Mouse (Mus musculus): Measurements from ENCODE around the gene Il1r2. TPM values are rescaled to one million over a fixed set of nuclear protein-coding genes. Genes with fewer than 3 reads are reported as not detected.

The Il1r2 gene
- polyA plus RNA-seq, 1 experiment from 2014 or later = 0.15 TPM

- 88% methylated on average over 6 of the region's 6 CpGs for WGBS
- no peak for ATAC-seq
These were observed 82.2 kb downstream of the Il1r2 start for GRCm38 (mm10) chr1:40156096-40156495.

GRCm38 (mm10) chr1:40163329-40163917 lies 89.5 kb downstream of the Il1r2 start:
- H3K36me3 ChIP-seq = no peaks in the 10 kb centered on the region
- no peak for ATAC-seq
- no peak overlapping the region for H3K27ac ChIP-seq
- no peaks in the 10 kb centered on the region for H3K27me3 ChIP-seq
- no peak overlapping the region for H3K4me2 ChIP-seq (replicated peaks)
- H3K9ac ChIP-seq (replicated peaks) = no peak overlapping the region
- no peak overlapping the region for H3K4me3 ChIP-seq (replicated peaks)
- H3K4me1 ChIP-seq (replicated peaks) = no peaks in the 10 kb centered on the region
- no peaks in the 10 kb centered on the region for H3K9me3 ChIP-seq
- WGBS = 85% methylated on average over 4 of the region's 4 CpGs

More at GRCm38 (mm10) chr1:40156096-40156495, 82.2 kb downstream of the Il1r2 start:
- H3K9ac ChIP-seq (replicated peaks) = no peak overlapping the region
- H3K27me3 ChIP-seq = no peaks in the 10 kb centered on the region
- H3K36me3 ChIP-seq = no peaks in the 10 kb centered on the region
- no peak overlapping the region for H3K4me2 ChIP-seq (replicated peaks)
- no peak overlapping the region for H3K27ac ChIP-seq
- no peak overlapping the region for H3K4me3 ChIP-seq (replicated peaks)
- no peaks in the 10 kb centered on the region for H3K9me3 ChIP-seq
- no peaks in the 10 kb centered on the region for H3K4me1 ChIP-seq (replicated peaks)

- 94% methylated on average over 4 of the region's 4 CpGs for WGBS
- H3K9ac ChIP-seq (replicated peaks) = no peak overlapping the region
- H3K27me3 ChIP-seq = no peaks in the 10 kb centered on the region
- H3K27ac ChIP-seq = no peak overlapping the region
- H3K4me2 ChIP-seq (replicated peaks) = no peak overlapping the region
- H3K4me1 ChIP-seq (replicated peaks) = no peaks in the 10 kb centered on the region
- no peaks in the 10 kb centered on the region for H3K9me3 ChIP-seq
- H3K4me3 ChIP-seq (replicated peaks) = no peak overlapping the region
- no peaks in the 10 kb centered on the region for H3K36me3 ChIP-seq
- ATAC-seq = no peak
These were observed 90.5 kb downstream of the Il1r2 start for GRCm38 (mm10) chr1:40164331-40164730.

GRCm38 (mm10) chr1:40167585-40167984 lies 93.7 kb downstream of the Il1r2 start:
- no peaks in the 10 kb centered on the region for H3K36me3 ChIP-seq
- ATAC-seq = no peak
- no peak overlapping the region for H3K4me2 ChIP-seq (replicated peaks)
- no peaks in the 10 kb centered on the region for H3K27me3 ChIP-seq
- H3K27ac ChIP-seq = no peak overlapping the region
- no peak overlapping the region for H3K4me3 ChIP-seq (replicated peaks)
- no peaks in the 10 kb centered on the region for H3K9me3 ChIP-seq
- H3K9ac ChIP-seq (replicated peaks) = no peak overlapping the region
- WGBS = 92% methylated on average over 8 of the region's 8 CpGs
- no peaks in the 10 kb centered on the region for H3K4me1 ChIP-seq (replicated peaks)

- Histone ChIP-seq H3K4me3 (replicated peaks) (no peak overlapping the region), H3K9ac (replicated peaks) (no peak overlapping the region), H3K36me3 (no peaks in the 10 kb centered on the region), H3K4me2 (replicated peaks) (no peak overlapping the region), H3K4me1 (replicated peaks) (no peaks in the 10 kb centered on the region), H3K27me3 (no peaks in the 10 kb centered on the region), H3K9me3 (no peaks in the 10 kb centered on the region), H3K27ac (no peak overlapping the region)
- WGBS = 84% methylated on average over 5 of the region's 5 CpGs
- ATAC-seq = no peak
These were observed 98.0 kb downstream of the Il1r2 start for GRCm38 (mm10) chr1:40171878-40172277.

GRCm38 (mm10) chr1:40174146-40174545 lies 100.3 kb downstream of the Il1r2 start:
- H3K4me1 ChIP-seq (replicated peaks) = no peaks in the 10 kb centered on the region
- no peaks in the 10 kb centered on the region for H3K9me3 ChIP-seq
- no peak overlapping the region for H3K4me2 ChIP-seq (replicated peaks)
- no peak overlapping the region for H3K9ac ChIP-seq (replicated peaks)
- no peak overlapping the region for H3K4me3 ChIP-seq (replicated peaks)
- no peak for ATAC-seq
- WGBS = 72% methylated on average over 3 of the region's 3 CpGs
- no peaks in the 10 kb centered on the region for H3K27me3 ChIP-seq
- H3K36me3 ChIP-seq = no peaks in the 10 kb centered on the region
- H3K27ac ChIP-seq = no peak overlapping the region

Other genes starting within 250 kb of the Il1r2 start
- 49.0 and 58.2 TPM in 2 replicates for gene Map4k4, start 173.2 kb upstream of the Il1r2 start, polyA plus RNA-seq (2015; fragmentation: Nextera tagmentation; extraction: Ambion mirVana)
- 0.45 and 0.55 TPM in 2 replicates for gene Il1r1, start 151.0 kb downstream of the Il1r2 start, polyA plus RNA-seq (2015; fragmentation: Nextera tagmentation; extraction: Ambion mirVana)

All from midbrain, embryonic 13.5 days (tissue).